Mouse (Mus musculus) MEL (cell line): ENCODE measurements around the gene Tcf19. TPM values are rescaled to one million over a fixed set of nuclear protein-coding genes. Genes with fewer than 3 reads are reported as not detected.

Source experiments
- DNase-seq: peaks from one replicate; pipeline ENCODE4 v3.0.0; 2011; ENCODE audit warnings: low read depth, low spot score
- H3K27ac ChIP-seq: 2 replicates; pipeline ENCODE4 v1.5.1; 2012; ENCODE audit warnings: low read depth, mild to moderate bottlenecking, control low read depth, low read length, moderate library complexity; ENCODE audit not compliant: control insufficient read depth
- H3K27me3 ChIP-seq, 2 experiments: fragments of 150-350 bp in 1 of 2; sonication (generic) in 1 of 2; 2 replicates each; pipeline ENCODE4 v1.6.1; 2012; ENCODE audit warnings: low read length in 2 of 2, mild to moderate bottlenecking in 2 of 2, improper control_type of control experiment in 1 of 2, moderate library complexity in 1 of 2; ENCODE audit not compliant: insufficient read depth in 2 of 2, control insufficient read depth in 1 of 2
- H3K36me3 ChIP-seq, 2 experiments: 2 replicates each; pipeline ENCODE4 v1.6.1; 2012 to 2014; ENCODE audit warnings: low read length in 2 of 2, improper control_type of control experiment in 1 of 2, inconsistent platforms in 1 of 2, mild to moderate bottlenecking in 1 of 2; ENCODE audit not compliant: insufficient read depth in 2 of 2, control insufficient read depth in 1 of 2
- H3K4me1 ChIP-seq, 2 experiments: fragments of 150-350 bp in 1 of 2; sonication (generic) in 1 of 2; 2 replicates each; pipeline ENCODE4 v1.6.1; 2012; ENCODE audit warnings: low read length in 2 of 2, improper control_type of control experiment in 1 of 2, mild to moderate bottlenecking in 1 of 2; ENCODE audit not compliant: insufficient read depth in 2 of 2, control insufficient read depth in 1 of 2
- H3K4me3 ChIP-seq, 2 experiments: fragments of 150-350 bp in 1 of 2; sonication (generic) in 1 of 2; 2 replicates each; pipeline ENCODE4 v1.5.1; 2012; ENCODE audit warnings: low read depth in 2 of 2, low read length in 2 of 2, mild to moderate bottlenecking in 2 of 2, moderate library complexity in 2 of 2, control low read depth in 1 of 2, improper control_type of control experiment in 1 of 2; ENCODE audit not compliant: control insufficient read depth in 1 of 2, insufficient read depth in 1 of 2
- H3K79me2 ChIP-seq: 2 replicates; pipeline ENCODE4 v1.6.1; 2012; ENCODE audit warnings: mild to moderate bottlenecking, low read length, moderate library complexity; ENCODE audit not compliant: control insufficient read depth, poor library complexity, insufficient read depth
- H3K9ac ChIP-seq: 2 replicates; pipeline ENCODE4 v1.6.1; 2012; ENCODE audit warnings: low read depth, mild to moderate bottlenecking, control low read depth, low read length, moderate library complexity; ENCODE audit not compliant: control insufficient read depth, poor library complexity, severe bottlenecking
- H3K9me3 ChIP-seq: fragments of 150-350 bp; sonication (generic); replicated peaks from 2 replicates; pipeline ENCODE4 v1.6.1; 2012; ENCODE audit warnings: mild to moderate bottlenecking, low read length, improper control_type of control experiment, moderate library complexity; ENCODE audit not compliant: insufficient read depth
- CHD2 ChIP-seq: IDR thresholded peaks from 2 replicates; pipeline ENCODE4 v1.6.1; 2011; ENCODE audit warnings: low read length, improper control_type of control experiment
- CTCF ChIP-seq, 3 experiments: IDR thresholded peaks in 2 of 3; conservative IDR thresholded peaks in 1 of 3; 2 replicates each; pipeline ENCODE4 v1.5.1; 2011 to 2012; ENCODE audit warnings: low read length in 3 of 3, low read depth in 2 of 3, mild to moderate bottlenecking in 2 of 3, improper control_type of control experiment in 1 of 3, inconsistent platforms in 1 of 3, mixed read lengths in 1 of 3, moderate library complexity in 1 of 3; ENCODE audit not compliant: control insufficient read depth in 1 of 3, insufficient read depth in 1 of 3, poor library complexity in 1 of 3, severe bottlenecking in 1 of 3
- E2F4 ChIP-seq: IDR thresholded peaks from 2 replicates; pipeline ENCODE4 v1.6.1; 2011; ENCODE audit warnings: low read depth, low read length, improper control_type of control experiment, borderline replicate concordance
- ELF1 ChIP-seq: IDR thresholded peaks from 2 replicates; pipeline ENCODE4 v1.6.1; 2014; ENCODE audit warnings: low read depth, mild to moderate bottlenecking, inconsistent platforms, low read length, improper control_type of control experiment, moderate library complexity
- GATA1 ChIP-seq: IDR thresholded peaks from 2 replicates; pipeline ENCODE4 v1.6.1; 2011; ENCODE audit warnings: low read depth, low read length, improper control_type of control experiment
- JUND ChIP-seq: IDR thresholded peaks from 2 replicates; pipeline ENCODE4 v1.6.1; 2011; ENCODE audit warnings: low read depth, mild to moderate bottlenecking, improper control_type of control experiment, low read length
- MAFK ChIP-seq: IDR thresholded peaks from 2 replicates; pipeline ENCODE4 v1.6.1; 2011; ENCODE audit warnings: low read depth, mild to moderate bottlenecking, low read length, improper control_type of control experiment, borderline replicate concordance
- MAZ ChIP-seq: IDR thresholded peaks from 2 replicates; pipeline ENCODE4 v1.6.1; 2012; ENCODE audit warnings: low read depth, mild to moderate bottlenecking, inconsistent platforms, low read length, improper control_type of control experiment
- MXI1 ChIP-seq: IDR thresholded peaks from 2 replicates; pipeline ENCODE4 v1.6.1; 2011; ENCODE audit warnings: mild to moderate bottlenecking, low read depth, low read length, improper control_type of control experiment
- MYB ChIP-seq: IDR thresholded peaks from 2 replicates; pipeline ENCODE4 v1.6.1; 2011; ENCODE audit warnings: mild to moderate bottlenecking, low read depth, low read length, improper control_type of control experiment
- MYC ChIP-seq: IDR thresholded peaks from 2 replicates; pipeline ENCODE4 v1.6.1; 2011; ENCODE audit warnings: low read depth, mild to moderate bottlenecking, low read length, improper control_type of control experiment, moderate library complexity
- NELFE ChIP-seq: IDR thresholded peaks from 2 replicates; pipeline ENCODE4 v1.6.1; 2011; ENCODE audit warnings: low read depth, low read length, improper control_type of control experiment
- NRF1 ChIP-seq: IDR thresholded peaks from 2 replicates; pipeline ENCODE4 v1.6.1; 2014; ENCODE audit warnings: low read depth, mild to moderate bottlenecking, inconsistent platforms, low read length, improper control_type of control experiment, moderate library complexity; ENCODE audit not compliant: poor library complexity, insufficient read depth, severe bottlenecking
- POLR2AphosphoS2 ChIP-seq: IDR thresholded peaks from 2 replicates; pipeline ENCODE4 v1.6.1; 2011; ENCODE audit warnings: low read length, improper control_type of control experiment
- POLR2AphosphoS5 ChIP-seq: IDR thresholded peaks from 2 replicates; pipeline ENCODE4 v1.6.1; 2012; ENCODE audit warnings: low read depth, borderline replicate concordance, mild to moderate bottlenecking, inconsistent platforms, low read length, moderate library complexity, mixed read lengths
- RAD21 ChIP-seq: IDR thresholded peaks from 2 replicates; pipeline ENCODE4 v1.6.1; 2011; ENCODE audit warnings: mild to moderate bottlenecking, low read depth, low read length, improper control_type of control experiment
- TAL1 ChIP-seq: IDR thresholded peaks from 2 replicates; pipeline ENCODE4 v1.6.1; 2012; ENCODE audit warnings: mild to moderate bottlenecking, inconsistent platforms, low read length, moderate library complexity, mixed read lengths
- TBP ChIP-seq: IDR thresholded peaks from 2 replicates; pipeline ENCODE4 v1.8.0; 2011; ENCODE audit warnings: low read depth, low read length, improper control_type of control experiment
- TCF12 ChIP-seq: IDR thresholded peaks from 2 replicates; pipeline ENCODE4 v1.6.1; 2014; ENCODE audit warnings: low read depth, mild to moderate bottlenecking, inconsistent platforms, low read length, improper control_type of control experiment, moderate library complexity
- UBTF ChIP-seq: IDR thresholded peaks from 2 replicates; pipeline ENCODE4 v1.6.1; 2012; ENCODE audit warnings: low read depth, mild to moderate bottlenecking, inconsistent platforms, low read length, improper control_type of control experiment, moderate library complexity, borderline replicate concordance; ENCODE audit not compliant: insufficient read depth
- ZMIZ1 ChIP-seq: IDR thresholded peaks from 2 replicates; pipeline ENCODE4 v1.6.1; 2012; ENCODE audit warnings: low read depth, mild to moderate bottlenecking, inconsistent platforms, low read length, improper control_type of control experiment, moderate library complexity
- polyA plus RNA-seq, 2 experiments: library from polyadenylated mRNA; stranded (reverse) in 1 of 2; unstranded in 1 of 2; fragments of >175 nt in 1 of 2; fragments of >200 nt in 1 of 2; gene quantifications; 2 replicates each; pipeline versions ENCODE4 v1.2.1 to v1.2.4; 2012; ENCODE audit warnings: low replicate concordance in 2 of 2, low read depth in 1 of 2; ENCODE audit not compliant: insufficient read length in 2 of 2, insufficient read depth in 1 of 2, missing spikeins in 1 of 2
- total RNA-seq: library from RNA; depleted of rRNA; stranded (reverse); fragments of 300-350 nt; gene quantifications from 2 replicates; pipeline ENCODE4 v1.2.3, GENCODE M21; 2012

Tcf19 gene
- total and polyA plus RNA-seq, 3 experiments = 16.6 to 25.7 TPM; not detected in 1

DNA sequence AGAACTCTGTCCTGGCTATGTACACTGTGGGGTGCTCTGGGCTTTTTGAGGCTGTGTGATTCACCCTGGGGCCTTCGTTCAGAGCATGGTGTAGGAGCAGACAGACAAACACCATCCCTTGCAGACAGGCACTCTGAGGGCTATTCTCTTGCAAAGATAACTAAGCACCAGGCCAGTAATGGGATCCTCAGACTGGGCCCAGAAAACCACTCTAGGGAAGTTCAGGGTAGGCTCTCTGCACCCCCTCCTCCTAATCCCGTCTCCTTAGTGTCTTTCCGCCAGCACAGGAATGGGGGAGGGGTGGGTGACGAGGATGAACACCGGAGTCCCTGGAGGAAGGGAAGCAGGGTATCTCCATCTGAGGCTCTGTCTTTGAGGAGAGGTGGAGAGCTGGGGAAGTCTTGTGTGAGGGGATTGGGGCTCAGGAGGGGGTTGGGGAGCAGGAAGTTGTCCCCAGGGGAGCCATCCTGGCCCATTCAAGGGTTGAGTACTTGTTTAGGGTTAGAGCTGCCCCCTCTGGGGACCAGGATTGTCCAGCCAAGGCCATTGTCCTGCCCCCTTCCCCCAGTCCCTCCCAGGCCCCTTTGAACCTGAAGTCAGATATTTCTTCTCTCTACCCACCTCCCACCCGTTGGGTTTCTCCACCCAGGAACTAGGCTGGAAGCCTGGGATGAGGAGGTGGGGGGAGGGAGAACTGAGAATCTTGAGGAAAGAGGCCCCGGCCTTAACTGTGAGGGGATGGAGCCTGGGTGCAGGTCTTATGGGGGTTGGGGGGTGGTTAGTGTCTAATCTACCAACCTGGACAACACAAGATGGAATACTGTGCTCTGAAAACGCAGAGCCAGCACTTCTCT is 11.8 kb downstream of the Tcf19 start:
- Histone ChIP-seq H3K9me3 (no peaks in the 10 kb centered on the region), H3K27me3 (no peaks in the 10 kb centered on the region; a peak in 1 of 4 replicates), H3K4me1 (no peaks in the 10 kb centered on the region), H3K9ac (no peak overlapping the region), H3K79me2 (no peaks in the 10 kb centered on the region), H3K27ac (no peak overlapping the region), H3K4me3 (no peak overlapping the region), H3K36me3 (no peaks in the 10 kb centered on the region)
- DNase-seq = no peak
- TF ChIP-seq MYC (no peak), MAZ (no peak), CHD2 (no peak), POLR2AphosphoS5 (no peak), E2F4 (no peak), MYB (no peak), JUND (no peak), TCF12 (no peak), GATA1 (no peak), NELFE (no peak), RAD21 (no peak), UBTF (no peak), MAFK (no peak), ELF1 (no peak), POLR2AphosphoS2 (no peak), ZMIZ1 (no peak), TBP (no peak), TAL1 (no peak), NRF1 (no peak)

DNA sequence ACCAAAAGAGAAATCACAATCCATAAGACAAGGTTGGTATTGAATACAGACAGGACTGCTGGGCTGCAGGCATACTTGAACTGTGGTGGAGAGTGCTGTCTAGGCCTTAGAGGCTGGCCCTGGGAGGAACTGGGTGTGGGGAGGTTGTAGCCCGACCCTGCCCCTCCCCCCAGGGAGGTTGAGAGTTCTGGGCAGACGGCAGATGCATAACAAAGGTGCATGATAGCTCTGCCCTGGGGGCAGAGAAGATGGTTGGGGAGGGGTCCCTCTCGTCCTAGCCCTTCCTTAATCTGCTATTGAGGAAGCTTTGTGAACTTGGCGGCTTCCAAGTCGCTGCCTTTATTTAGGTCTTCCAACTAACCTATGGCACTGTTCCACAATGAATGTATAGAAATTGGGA is 12.8 kb downstream of the Tcf19 start:
- Histone ChIP-seq H3K27me3 (no peaks in the 10 kb centered on the region; a peak in 1 of 4 replicates), H3K36me3 (no peaks in the 10 kb centered on the region), H3K4me3 (no peak overlapping the region), H3K79me2 (no peaks in the 10 kb centered on the region), H3K9me3 (no peaks in the 10 kb centered on the region), H3K9ac (no peak overlapping the region), H3K4me1 (0 out of 4 replicates have a peak, but pooled peaks cover 0 to 2% of the 10 kb centered on the region in 2 experiments), H3K27ac (no peak overlapping the region)
- no peak for TF ChIP-seq NELFE
- TF ChIP-seq MXI1 = no peak
- TF ChIP-seq CHD2 = no peak
- no peak for TF ChIP-seq MAFK
- no peak for TF ChIP-seq CTCF (IDR thresholded peaks at IDR 0.05 in 2 of 3, conservative IDR thresholded peaks at IDR 0.05 in 1 of 3; ENCODE audit: control insufficient read depth in 1 of 3, insufficient read depth in 1 of 3, low read depth in 2 of 3, low read length in 3 of 3, poor library complexity in 1 of 3, severe bottlenecking in 1 of 3)
- no peak for TF ChIP-seq RAD21
- DNase-seq = no peak
